Mouse (Mus musculus) E14TG2a.4 (cell line): Measurements from ENCODE around the gene Tbc1d30.

Experiments used
- H3K27me3 ChIP-seq: 2 replicates; pipeline ENCODE4 v1.6.1; 2014; ENCODE audit warnings: low read length, control low read depth; ENCODE audit not compliant: insufficient read depth
- H3K36me3 ChIP-seq: 2 replicates; pipeline ENCODE4 v1.6.1; 2014; ENCODE audit warnings: low read length, control low read depth; ENCODE audit not compliant: insufficient read depth
- H3K4me1 ChIP-seq: replicated peaks from 2 replicates; pipeline ENCODE4 v1.6.1; 2014; ENCODE audit warnings: low read depth, low read length, control low read depth
- H3K4me3 ChIP-seq: replicated peaks from 2 replicates; pipeline ENCODE4 v1.5.1; 2014; ENCODE audit warnings: mild to moderate bottlenecking, low read length
- H3K9me3 ChIP-seq: 2 replicates; pipeline ENCODE4 v1.6.1; 2014; ENCODE audit warnings: low read length, control low read depth
- CTCF ChIP-seq: conservative IDR thresholded peaks from 2 replicates; pipeline ENCODE4 v1.5.1; 2014; ENCODE audit warnings: low read length
- NANOG ChIP-seq: IDR thresholded peaks from 2 replicates; pipeline ENCODE4 v1.6.1; 2014; ENCODE audit warnings: borderline replicate concordance, low read length, mixed read lengths
- POU5F1 ChIP-seq: IDR thresholded peaks from 2 replicates; pipeline ENCODE4 v1.6.1; 2014; ENCODE audit warnings: low read length, borderline replicate concordance

Gene Tbc1d30

GRCm38 (mm10) chr10:121243373-121244207 is 107.5 kb downstream of the Tbc1d30 start:
- Histone ChIP-seq H3K27me3 (peaks cover 38% of the 10 kb centered on the region), H3K36me3 (no peaks in the 10 kb centered on the region)
- TF ChIP-seq POU5F1, result no peak
- no peak for TF ChIP-seq CTCF
- no peak for TF ChIP-seq NANOG

GRCm38 (mm10) chr10:121242596-121242995 is 108.5 kb downstream of the Tbc1d30 start:
- TF ChIP-seq NANOG (no peak), CTCF (no peak), POU5F1 (no peak)
- Histone ChIP-seq H3K9me3 (peaks cover 16% of the 10 kb centered on the region), H3K4me1 (0 out of 2 replicates have a peak, but pooled peaks cover 7% of the 10 kb centered on the region), H3K4me3 (no peak overlapping the region), H3K27me3 (peaks cover 31% of the 10 kb centered on the region), H3K36me3 (no peaks in the 10 kb centered on the region)

More at GRCm38 (mm10) chr10:121243373-121244207, 107.5 kb downstream of the Tbc1d30 start:
- H3K4me3 ChIP-seq, result no peak overlapping the region
- H3K4me1 ChIP-seq, result 0 out of 2 replicates have a peak, but pooled peaks cover 7% of the 10 kb centered on the region
- peaks cover 16% of the 10 kb centered on the region for H3K9me3 ChIP-seq

GRCm38 (mm10) chr10:121239065-121239464 is 112.0 kb downstream of the Tbc1d30 start:
- Histone ChIP-seq H3K4me3 (no peak overlapping the region), H3K9me3 (peaks cover 16% of the 10 kb centered on the region), H3K27me3 (peaks cover 9% of the 10 kb centered on the region), H3K36me3 (no peaks in the 10 kb centered on the region), H3K4me1 (0 out of 2 replicates have a peak, but pooled peaks cover 7% of the 10 kb centered on the region)
- TF ChIP-seq NANOG, result no peak
- no peak for TF ChIP-seq CTCF
- no peak for TF ChIP-seq POU5F1

- no peak for TF ChIP-seq CTCF
- no peak for TF ChIP-seq POU5F1
- TF ChIP-seq NANOG, result no peak
- no peak overlapping the region for H3K4me3 ChIP-seq
- H3K4me1 ChIP-seq, result 0 out of 2 replicates have a peak, but pooled peaks cover 4% of the 10 kb centered on the region
- no peaks in the 10 kb centered on the region for H3K36me3 ChIP-seq
- peaks cover 6% of the 10 kb centered on the region; the same call in 1 of the 2 replicates for H3K27me3 ChIP-seq
- H3K9me3 ChIP-seq, result peaks cover 16% of the 10 kb centered on the region
These were observed 112.5 kb downstream of the Tbc1d30 start for GRCm38 (mm10) chr10:121238551-121238950.

GRCm38 (mm10) chr10:121237377-121237776 is 113.7 kb downstream of the Tbc1d30 start:
- peaks cover 16% of the 10 kb centered on the region for H3K9me3 ChIP-seq
- no peaks in the 10 kb centered on the region for H3K4me1 ChIP-seq
- H3K4me3 ChIP-seq, result no peak overlapping the region
- TF ChIP-seq NANOG, result no peak
- no peak for TF ChIP-seq CTCF
- TF ChIP-seq POU5F1, result no peak
- no peaks in the 10 kb centered on the region for H3K36me3 ChIP-seq
- H3K27me3 ChIP-seq, result no peaks in the 10 kb centered on the region

- no peaks in the 10 kb centered on the region for H3K27me3 ChIP-seq
- H3K36me3 ChIP-seq, result no peaks in the 10 kb centered on the region
- TF ChIP-seq POU5F1 (no peak), NANOG (no peak), CTCF (no peak)
- peaks cover 12% of the 10 kb centered on the region; the same call in 1 of the 2 replicates for H3K9me3 ChIP-seq
- H3K4me1 ChIP-seq, result no peaks in the 10 kb centered on the region
- no peak overlapping the region for H3K4me3 ChIP-seq
These were observed 115.8 kb downstream of the Tbc1d30 start for GRCm38 (mm10) chr10:121235167-121235824.

GRCm38 (mm10) chr10:121234476-121234875 is 116.6 kb downstream of the Tbc1d30 start:
- no peak for TF ChIP-seq NANOG
- no peak for TF ChIP-seq POU5F1
- no peak for TF ChIP-seq CTCF
- peaks cover 10% of the 10 kb centered on the region; the same call in 1 of the 2 replicates for H3K9me3 ChIP-seq

GRCm38 (mm10) chr10:121228422-121228953 is 122.6 kb downstream of the Tbc1d30 start:
- H3K4me1 ChIP-seq, result peaks cover 10% of the 10 kb centered on the region
- TF ChIP-seq CTCF (no peak), POU5F1 (no peak), NANOG (no peak)
- H3K9me3 ChIP-seq, result peaks cover 10% of the 10 kb centered on the region; the same call in 1 of the 2 replicates

More at GRCm38 (mm10) chr10:121234476-121234875, 116.6 kb downstream of the Tbc1d30 start:
- H3K4me1 ChIP-seq, result no peaks in the 10 kb centered on the region
- no peaks in the 10 kb centered on the region for H3K36me3 ChIP-seq
- no peaks in the 10 kb centered on the region for H3K27me3 ChIP-seq
- no peak overlapping the region for H3K4me3 ChIP-seq

More at GRCm38 (mm10) chr10:121228422-121228953, 122.6 kb downstream of the Tbc1d30 start:
- no peak overlapping the region for H3K4me3 ChIP-seq
- H3K36me3 ChIP-seq, result no peaks in the 10 kb centered on the region
- peaks cover 20% of the 10 kb centered on the region for H3K27me3 ChIP-seq
